Mouse (Mus musculus) intestine, postnatal 0 days (tissue): ENCODE data around the gene Itga7. TPM values are rescaled to one million over a fixed set of nuclear protein-coding genes. Genes with fewer than 3 reads are reported as not detected.

ENCODE experiments used
- ATAC-seq: fragments of 200-750 bp; cut with Nextera tagmentation; 2 replicates; pipeline ENCODE4 v1.8.0; 2017; ENCODE audit warnings: mild to moderate bottlenecking, moderate TSS enrichment, moderate library complexity
- H3K27ac ChIP-seq: fragments of 300-500 bp; sonication (generic); 2 replicates; pipeline ENCODE4 v1.5.1; 2014; ENCODE audit warnings: mild to moderate bottlenecking, low read depth, low read length, moderate library complexity
- H3K27me3 ChIP-seq: fragments of 300-500 bp; sonication (generic); replicated peaks from 2 replicates; pipeline ENCODE4 v1.6.1; 2014; ENCODE audit warnings: low read length, mixed read lengths; ENCODE audit not compliant: control insufficient read depth, insufficient read depth
- H3K36me3 ChIP-seq: fragments of 300-500 bp; sonication (generic); 2 replicates; pipeline ENCODE4 v1.6.1; 2014; ENCODE audit warnings: mild to moderate bottlenecking, moderate library complexity; ENCODE audit not compliant: control insufficient read depth, insufficient read depth
- H3K4me1 ChIP-seq: fragments of 300-500 bp; sonication (generic); replicated peaks from 2 replicates; pipeline ENCODE4 v1.6.1; 2014; ENCODE audit warnings: antibody characterized with exemption, low read length, mixed read lengths; ENCODE audit not compliant: control insufficient read depth, insufficient read depth
- H3K4me2 ChIP-seq: fragments of 300-500 bp; sonication (generic); replicated peaks from 2 replicates; pipeline ENCODE4 v1.6.1; 2014; ENCODE audit warnings: low read depth, mild to moderate bottlenecking, moderate library complexity
- H3K4me3 ChIP-seq: fragments of 300-500 bp; sonication (generic); 2 replicates; pipeline ENCODE4 v1.5.1; 2014; ENCODE audit warnings: low read depth, low read length
- H3K9ac ChIP-seq: fragments of 300-500 bp; sonication (generic); 2 replicates; pipeline ENCODE4 v1.6.1; 2014; ENCODE audit warnings: mild to moderate bottlenecking, low read depth, low read length
- H3K9me3 ChIP-seq: fragments of 300-500 bp; sonication (generic); 2 replicates; pipeline ENCODE4 v1.6.1; 2016; ENCODE audit warnings: mixed run types; ENCODE audit not compliant: control insufficient read depth
- CTCF ChIP-seq: sonication (generic); IDR thresholded peaks from 2 replicates; pipeline ENCODE4 v1.5.1; 2016; ENCODE audit warnings: low read depth, mild to moderate bottlenecking, control low read depth, antibody characterized with exemption, moderate library complexity
- WGBS: fragments of 180-500 bp; shearing (Covaris S2); extraction: QIAGEN DNeasy Blood & Tissue Kit; methylation state at CpG from one replicate; pipeline ENCODE4 v1.1.7; 2014; 5-methylcytosine and 5-hydroxymethylcytosine counted together
- polyA plus RNA-seq: library from polyadenylated mRNA; unstranded; fragments of >200 nt; fragmentation: Nextera tagmentation; extraction: Ambion mirVana; gene quantifications from 2 replicates; pipeline ENCODE4 v1.2.1, GENCODE M21; 2015

Itga7 gene
- polyA plus RNA-seq, 1 experiment from 2014 or later: 3.1 TPM

DNA sequence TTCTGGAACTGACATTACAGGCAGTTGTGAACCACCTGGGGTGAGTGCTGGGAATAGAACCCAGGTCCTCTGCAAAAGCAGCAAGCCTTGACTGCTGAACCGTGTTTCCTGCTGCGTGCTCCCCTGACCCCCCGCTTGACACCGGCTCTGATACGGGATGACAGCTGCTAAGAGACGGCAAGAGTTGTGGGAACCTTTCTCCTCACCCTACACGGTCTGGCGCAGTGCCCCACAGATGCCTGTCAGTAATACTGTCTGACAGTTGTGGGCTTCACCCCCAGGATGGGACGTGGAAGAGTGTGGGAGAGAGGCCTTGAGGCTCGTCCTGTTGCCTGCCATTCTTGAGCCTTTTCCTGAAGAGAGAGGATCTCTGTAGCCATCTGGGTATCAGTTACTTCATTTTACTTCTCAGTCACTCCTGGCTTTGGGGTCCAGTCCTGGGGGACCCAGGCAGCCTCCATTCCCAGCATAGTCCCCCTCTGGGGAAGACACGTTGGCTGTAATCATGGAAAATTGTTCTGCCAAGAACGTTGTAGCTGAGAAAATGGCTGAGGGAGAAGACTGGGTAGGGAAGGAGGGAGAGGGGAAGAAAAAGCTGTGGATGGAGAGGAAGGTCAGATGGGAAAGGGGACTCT is 4.3 kb downstream of the Itga7 start:
- Histone ChIP-seq H3K9ac (no peak overlapping the region), H3K9me3 (no peaks in the 10 kb centered on the region), H3K4me2 (no peak overlapping the region), H3K4me3 (no peak overlapping the region), H3K27me3 (peaks cover 30% of the 10 kb centered on the region), H3K27ac (no peak overlapping the region), H3K4me1 (no peaks in the 10 kb centered on the region; the same call in 1 of the 2 replicates), H3K36me3 (no peaks in the 10 kb centered on the region)
- TF ChIP-seq CTCF: no peak
- WGBS: 79% methylated on average over 12 of the region's 12 CpGs
- ATAC-seq: no peak

DNA sequence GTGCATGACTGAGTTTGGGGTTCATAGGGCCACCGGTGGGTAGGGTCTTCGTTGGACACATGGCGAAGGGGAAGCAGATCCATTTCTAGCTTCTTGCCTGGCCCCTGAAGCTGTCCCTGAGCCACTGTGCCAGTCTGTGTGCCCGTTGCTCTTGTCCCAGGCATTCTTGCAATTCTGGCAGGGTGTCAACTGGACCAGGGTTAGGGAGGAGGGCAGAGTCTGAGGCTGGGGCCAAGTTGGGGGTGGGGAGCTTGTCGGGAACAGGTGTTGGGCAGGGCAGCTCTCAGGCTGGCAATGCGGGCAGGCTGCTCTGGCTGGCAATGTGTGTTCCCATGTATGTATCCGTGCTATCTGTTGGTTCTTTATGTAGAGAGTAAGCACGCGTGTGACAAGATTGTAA is 4.8 kb downstream of the Itga7 start:
- no peak overlapping the region for H3K4me2 ChIP-seq
- WGBS: 68% methylated on average over 9 of the region's 9 CpGs
- peak; percentile 44 for ATAC-seq
- no peak overlapping the region for H3K4me3 ChIP-seq
- no peaks in the 10 kb centered on the region for H3K36me3 ChIP-seq
- no peaks in the 10 kb centered on the region; the same call in 1 of the 2 replicates for H3K4me1 ChIP-seq
- H3K27me3 ChIP-seq: peaks cover 25% of the 10 kb centered on the region
- H3K9ac ChIP-seq: no peak overlapping the region
- H3K9me3 ChIP-seq: no peaks in the 10 kb centered on the region
- no peak overlapping the region for H3K27ac ChIP-seq
- TF ChIP-seq CTCF: no peak

DNA sequence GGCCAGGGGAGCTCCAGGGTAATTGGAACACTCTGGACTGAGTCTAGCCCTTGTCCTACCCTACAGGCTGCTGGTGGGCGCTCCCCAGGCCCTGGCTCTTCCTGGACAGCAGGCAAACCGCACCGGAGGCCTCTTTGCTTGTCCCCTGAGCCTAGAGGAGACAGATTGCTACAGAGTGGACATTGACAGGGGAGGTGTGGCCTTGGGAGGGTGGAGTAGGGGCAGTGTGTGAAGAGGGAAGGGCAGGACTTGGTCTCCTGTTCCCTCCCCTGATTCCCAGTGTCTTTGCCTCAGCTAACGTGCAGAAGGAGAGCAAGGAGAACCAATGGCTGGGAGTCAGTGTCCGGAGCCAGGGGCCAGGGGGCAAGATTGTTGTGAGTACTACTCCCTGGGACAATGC is 5.4 kb downstream of the Itga7 start:
- H3K9me3 ChIP-seq: no peaks in the 10 kb centered on the region
- ATAC-seq: peak; percentile 73
- peaks cover 20% of the 10 kb centered on the region for H3K27me3 ChIP-seq
- TF ChIP-seq CTCF: no peak
- no peak overlapping the region for H3K9ac ChIP-seq
- H3K4me1 ChIP-seq: no peaks in the 10 kb centered on the region; the same call in 1 of the 2 replicates
- 32% methylated on average over 5 of the region's 5 CpGs for WGBS
- peak overlapping the region; percentile 25 for H3K4me2 ChIP-seq
- no peak overlapping the region for H3K27ac ChIP-seq
- no peak overlapping the region for H3K4me3 ChIP-seq
- H3K36me3 ChIP-seq: no peaks in the 10 kb centered on the region

DNA sequence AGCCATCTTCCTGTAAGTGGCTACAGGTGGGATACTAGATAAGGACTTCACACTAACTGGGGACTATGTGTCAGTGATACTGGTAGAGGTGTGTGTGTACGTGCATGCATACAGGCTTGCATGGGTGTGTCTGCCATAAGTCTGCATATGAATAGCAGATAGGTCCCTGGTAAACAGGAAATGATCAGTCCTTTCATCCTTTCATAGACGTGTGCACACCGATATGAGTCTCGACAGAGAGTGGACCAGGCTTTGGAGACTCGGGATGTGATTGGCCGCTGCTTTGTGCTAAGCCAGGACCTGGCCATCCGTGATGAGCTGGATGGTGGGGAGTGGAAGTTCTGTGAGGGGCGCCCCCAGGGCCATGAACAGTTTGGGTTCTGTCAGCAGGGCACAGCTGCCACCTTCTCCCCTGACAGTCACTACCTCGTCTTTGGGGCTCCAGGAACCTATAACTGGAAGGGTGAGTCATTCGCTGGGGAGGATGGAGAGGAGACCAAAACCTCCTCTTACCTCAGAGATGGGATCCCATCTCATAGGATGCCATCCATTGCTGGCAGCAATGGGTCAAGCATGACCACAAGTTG is 7.0 kb downstream of the Itga7 start:
- no peaks in the 10 kb centered on the region for H3K36me3 ChIP-seq
- ATAC-seq: no peak
- no peak overlapping the region for H3K27ac ChIP-seq
- H3K9ac ChIP-seq: no peak overlapping the region
- WGBS: 72% methylated on average over 10 of the region's 10 CpGs
- H3K4me1 ChIP-seq: no peaks in the 10 kb centered on the region; the same call in 1 of the 2 replicates
- H3K9me3 ChIP-seq: no peaks in the 10 kb centered on the region
- no peak overlapping the region for H3K4me3 ChIP-seq
- TF ChIP-seq CTCF: no peak
- no peak overlapping the region for H3K4me2 ChIP-seq
- peaks cover 4% of the 10 kb centered on the region for H3K27me3 ChIP-seq

DNA sequence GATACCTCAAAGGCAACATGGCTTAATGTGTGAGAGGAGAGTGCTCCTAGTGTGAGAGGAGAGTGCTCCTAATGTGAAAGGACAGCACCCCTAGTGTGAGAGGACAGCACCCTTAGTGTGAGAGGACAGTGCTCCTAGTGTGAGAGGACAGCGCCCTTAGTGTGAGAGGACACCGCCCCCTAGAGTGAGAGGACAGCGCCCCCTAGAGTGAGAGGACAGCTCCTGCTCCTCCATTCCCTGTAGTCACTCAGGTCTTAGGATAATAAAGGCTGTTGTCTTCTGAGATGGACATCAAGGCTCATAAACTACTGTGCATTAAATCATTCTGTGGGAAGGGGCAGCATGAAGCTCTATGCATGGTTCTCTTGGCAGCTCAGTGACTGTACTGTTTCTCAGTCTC is 12.1 kb downstream of the Itga7 start:
- Histone ChIP-seq H3K36me3 (no peaks in the 10 kb centered on the region), H3K9ac (no peak overlapping the region), H3K27me3 (no peaks in the 10 kb centered on the region), H3K4me1 (no peaks in the 10 kb centered on the region), H3K27ac (no peak overlapping the region), H3K4me3 (no peak overlapping the region), H3K9me3 (no peaks in the 10 kb centered on the region), H3K4me2 (no peak overlapping the region)
- peak; percentile 84 for TF ChIP-seq CTCF
- ATAC-seq: peak; percentile 42; the same call in 1 of the 2 replicates
- WGBS: 27% methylated on average over 3 of the region's 3 CpGs

DNA sequence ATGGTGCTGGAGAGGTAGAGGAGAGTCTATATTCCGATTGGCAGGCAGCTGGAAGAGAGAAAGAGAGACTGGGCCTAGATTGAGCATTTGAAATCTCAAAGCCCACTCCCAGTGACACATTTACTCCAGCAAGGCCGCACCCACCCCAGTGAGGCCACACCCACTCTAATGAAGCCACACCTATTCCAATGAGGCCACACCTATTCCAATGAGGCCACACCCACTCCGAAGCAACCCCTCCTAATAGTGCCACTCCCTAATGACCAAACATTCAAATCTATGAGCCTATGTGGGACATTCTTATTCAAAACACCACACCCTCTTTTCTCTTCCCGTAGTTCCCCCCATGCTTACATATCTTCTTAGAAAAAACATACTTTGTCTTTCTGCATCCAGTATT is 13.9 kb downstream of the Itga7 start:
- Histone ChIP-seq H3K27ac (no peak overlapping the region), H3K4me1 (no peaks in the 10 kb centered on the region), H3K27me3 (no peaks in the 10 kb centered on the region), H3K36me3 (no peaks in the 10 kb centered on the region), H3K4me3 (no peak overlapping the region), H3K4me2 (no peak overlapping the region), H3K9me3 (no peaks in the 10 kb centered on the region), H3K9ac (no peak overlapping the region)
- WGBS: 90% methylated on average over 4 of the region's 4 CpGs
- ATAC-seq: no peak
- no peak for TF ChIP-seq CTCF
